Mouse (Mus musculus) heart, postnatal 14 days (tissue): ENCODE data around the gene Pimreg. TPM values are rescaled to one million over a fixed set of nuclear protein-coding genes. Genes with fewer than 3 reads are reported as not detected.

Source experiments
- total RNA-seq, 2 experiments: library from RNA; stranded (reverse); gene quantifications; 2 replicates each; pipeline ENCODE4 v1.2.3; 2021

Pimreg gene
- total RNA-seq, 2 experiments from 2014 or later, result 6.1 to 6.8 TPM

Other genes with a start within 250 kb of the Pimreg start
- not detected for gene Aipl1, start 4.5 kb upstream of the Pimreg start, total RNA-seq
- 1 to 10 TPM; 1.3 to 1.6 TPM for gene Pitpnm3, start 93.7 kb downstream of the Pimreg start, total RNA-seq
- gene Gm43951, start 164.8 kb downstream of the Pimreg start, total RNA-seq, result under 1 TPM; 0.41 to 0.74 TPM
- gene 4933427D14Rik, start 165.4 kb downstream of the Pimreg start, total RNA-seq, result 1 to 10 TPM; 4.7 to 5.2 TPM
- 10 to 100 TPM; 40.3 to 43.6 TPM for gene Txndc17, start 165.5 kb downstream of the Pimreg start, total RNA-seq
- gene Med31, start 173.6 kb downstream of the Pimreg start, total RNA-seq, result 10 to 100 TPM in 1 of 2 experiments, 1 to 10 TPM in 1; 9.1 to 11.9 TPM
- not detected for gene Slc13a5, start 225.2 kb downstream of the Pimreg start, total RNA-seq